Mouse (Mus musculus) liver, embryonic 15.5 days (tissue): ENCODE data around the gene Myo16. TPM values are rescaled to one million over a fixed set of nuclear protein-coding genes. Genes with fewer than 3 reads are reported as not detected.

Experiments
- ATAC-seq: fragments of 200-750 bp; cut with Nextera tagmentation; 2 replicates; pipeline ENCODE4 v1.8.0; 2017; ENCODE audit warnings: moderate number of reproducible peaks, mild to moderate bottlenecking, moderate library complexity; ENCODE audit not compliant: insufficient read depth
- H3K27ac ChIP-seq: fragments of 300-500 bp; sonication (generic); replicated peaks from 2 replicates; pipeline ENCODE4 v1.5.1; 2015; ENCODE audit warnings: mild to moderate bottlenecking, inconsistent platforms
- H3K27me3 ChIP-seq: fragments of 300-500 bp; sonication (generic); 2 replicates; pipeline ENCODE4 v1.6.1; 2015; ENCODE audit warnings: mild to moderate bottlenecking, inconsistent platforms
- H3K36me3 ChIP-seq: fragments of 300-500 bp; sonication (generic); replicated peaks from 2 replicates; pipeline ENCODE4 v1.6.1; 2015; ENCODE audit warnings: moderate library complexity, mild to moderate bottlenecking, inconsistent platforms
- H3K4me1 ChIP-seq: fragments of 300-500 bp; sonication (generic); replicated peaks from 2 replicates; pipeline ENCODE4 v1.6.1; 2015; ENCODE audit warnings: inconsistent platforms
- H3K4me2 ChIP-seq: fragments of 300-500 bp; sonication (generic); 2 replicates; pipeline ENCODE4 v1.6.1; 2015; ENCODE audit warnings: moderate library complexity, mild to moderate bottlenecking, inconsistent platforms
- H3K4me3 ChIP-seq: fragments of 300-500 bp; sonication (generic); replicated peaks from 2 replicates; pipeline ENCODE4 v1.5.1; 2015; ENCODE audit warnings: mild to moderate bottlenecking, inconsistent platforms
- H3K9ac ChIP-seq: fragments of 300-500 bp; sonication (generic); 2 replicates; pipeline ENCODE4 v1.6.1; 2015; ENCODE audit warnings: moderate library complexity, mild to moderate bottlenecking, inconsistent platforms
- H3K9me3 ChIP-seq: fragments of 300-500 bp; sonication (generic); replicated peaks from 2 replicates; pipeline ENCODE4 v1.6.1; 2016; ENCODE audit warnings: inconsistent platforms
- WGBS: fragments of 180-500 bp; shearing (Covaris S2); methylation state at CpG from one replicate; pipeline ENCODE4 v1.1.7; 2015; ENCODE audit warnings: mixed read lengths; ENCODE audit not compliant: insufficient replicate concordance; 5-methylcytosine and 5-hydroxymethylcytosine counted together
- polyA plus RNA-seq: library from polyadenylated mRNA; unstranded; fragments of >200 nt; fragmentation: Nextera tagmentation; extraction: Ambion mirVana; gene quantifications from 2 replicates; pipeline ENCODE4 v1.2.1, GENCODE M21; 2015

The Myo16 gene
- polyA plus RNA-seq, 1 experiment from 2014 or later = 0.03 TPM

GRCm38 (mm10) chr8:10439595-10440453 is 286.1 kb downstream of the Myo16 start:
- Histone ChIP-seq H3K4me3 (no peak overlapping the region), H3K9me3 (no peaks in the 10 kb centered on the region), H3K4me2 (no peak overlapping the region), H3K4me1 (no peaks in the 10 kb centered on the region), H3K27me3 (no peaks in the 10 kb centered on the region), H3K9ac (no peak overlapping the region), H3K36me3 (no peaks in the 10 kb centered on the region), H3K27ac (no peak overlapping the region)
- 0 out of 2 replicates have a peak, but pooled peaks have one; percentile 25 for ATAC-seq
- WGBS = 57% methylated on average over 16 of the region's 16 CpGs

- Histone ChIP-seq H3K4me1 (no peaks in the 10 kb centered on the region), H3K4me2 (no peak overlapping the region), H3K9ac (no peak overlapping the region), H3K27me3 (no peaks in the 10 kb centered on the region), H3K4me3 (no peak overlapping the region), H3K36me3 (no peaks in the 10 kb centered on the region), H3K27ac (no peak overlapping the region), H3K9me3 (no peaks in the 10 kb centered on the region)
- 48% methylated on average over 3 of the region's 3 CpGs for WGBS
- ATAC-seq = no peak
These were observed 288.9 kb downstream of the Myo16 start for GRCm38 (mm10) chr8:10442562-10442961.

- WGBS = 59% methylated on average over 7 of the region's 7 CpGs
- no peaks in the 10 kb centered on the region for H3K4me1 ChIP-seq
- H3K4me2 ChIP-seq = no peak overlapping the region
- no peak for ATAC-seq
- no peak overlapping the region for H3K4me3 ChIP-seq
- no peaks in the 10 kb centered on the region for H3K27me3 ChIP-seq
- H3K27ac ChIP-seq = no peak overlapping the region
- no peaks in the 10 kb centered on the region for H3K36me3 ChIP-seq
- H3K9me3 ChIP-seq = no peaks in the 10 kb centered on the region
- no peak overlapping the region for H3K9ac ChIP-seq
These were observed 291.3 kb downstream of the Myo16 start for GRCm38 (mm10) chr8:10445011-10445410.

- Histone ChIP-seq H3K27me3 (no peaks in the 10 kb centered on the region), H3K4me2 (no peak overlapping the region), H3K27ac (no peak overlapping the region), H3K36me3 (no peaks in the 10 kb centered on the region), H3K4me1 (no peaks in the 10 kb centered on the region), H3K9ac (no peak overlapping the region), H3K4me3 (no peak overlapping the region), H3K9me3 (no peaks in the 10 kb centered on the region)
- no peak for ATAC-seq
- 45% methylated on average over 14 of the region's 14 CpGs for WGBS
These were observed 294.8 kb downstream of the Myo16 start for GRCm38 (mm10) chr8:10448545-10448944.

GRCm38 (mm10) chr8:10453046-10453445 is 299.3 kb downstream of the Myo16 start:
- H3K4me2 ChIP-seq = no peak overlapping the region
- no peaks in the 10 kb centered on the region for H3K9me3 ChIP-seq
- H3K9ac ChIP-seq = no peak overlapping the region
- H3K27me3 ChIP-seq = no peaks in the 10 kb centered on the region
- no peaks in the 10 kb centered on the region for H3K36me3 ChIP-seq
- no peaks in the 10 kb centered on the region for H3K4me1 ChIP-seq
- ATAC-seq = no peak
- 72% methylated on average over 10 of the region's 10 CpGs for whole genome bisulfite sequencing
- H3K27ac ChIP-seq = no peak overlapping the region
- H3K4me3 ChIP-seq = no peak overlapping the region

- 63% methylated on average over 9 of the region's 9 CpGs for WGBS
- no peak overlapping the region for H3K4me2 ChIP-seq
These were observed 304.5 kb downstream of the Myo16 start for GRCm38 (mm10) chr8:10458151-10458649.

GRCm38 (mm10) chr8:10462271-10462670 is 308.6 kb downstream of the Myo16 start:
- H3K27me3 ChIP-seq = no peaks in the 10 kb centered on the region
- no peak for ATAC-seq
- no peaks in the 10 kb centered on the region for H3K9me3 ChIP-seq
- H3K4me1 ChIP-seq = no peaks in the 10 kb centered on the region
- no peaks in the 10 kb centered on the region for H3K36me3 ChIP-seq
- 66% methylated on average over 5 of the region's 5 CpGs for WGBS
- no peak overlapping the region for H3K27ac ChIP-seq
- no peak overlapping the region for H3K4me3 ChIP-seq
- no peak overlapping the region for H3K9ac ChIP-seq
- no peak overlapping the region for H3K4me2 ChIP-seq

More at GRCm38 (mm10) chr8:10458151-10458649, 304.5 kb downstream of the Myo16 start:
- no peak overlapping the region for H3K27ac ChIP-seq
- H3K9ac ChIP-seq = no peak overlapping the region
- no peak for ATAC-seq
- H3K9me3 ChIP-seq = no peaks in the 10 kb centered on the region
- no peak overlapping the region for H3K4me3 ChIP-seq
- no peaks in the 10 kb centered on the region for H3K36me3 ChIP-seq
- H3K4me1 ChIP-seq = no peaks in the 10 kb centered on the region
- no peaks in the 10 kb centered on the region for H3K27me3 ChIP-seq

GRCm38 (mm10) chr8:10468490-10468889 is 314.8 kb downstream of the Myo16 start:
- no peak for ATAC-seq
- H3K9me3 ChIP-seq = no peaks in the 10 kb centered on the region
- H3K27ac ChIP-seq = no peak overlapping the region
- no peaks in the 10 kb centered on the region for H3K36me3 ChIP-seq
- no peaks in the 10 kb centered on the region for H3K27me3 ChIP-seq
- no peaks in the 10 kb centered on the region for H3K4me1 ChIP-seq
- H3K4me3 ChIP-seq = no peak overlapping the region
- WGBS = 17% methylated on average over 3 of the region's 3 CpGs
- H3K4me2 ChIP-seq = no peak overlapping the region
- H3K9ac ChIP-seq = no peak overlapping the region

- H3K27me3 ChIP-seq = no peaks in the 10 kb centered on the region
- no peak overlapping the region for H3K4me3 ChIP-seq
- H3K27ac ChIP-seq = no peak overlapping the region
- no peak overlapping the region for H3K9ac ChIP-seq
- no peak overlapping the region for H3K4me2 ChIP-seq
- no peaks in the 10 kb centered on the region for H3K36me3 ChIP-seq
- no peaks in the 10 kb centered on the region for H3K9me3 ChIP-seq
- no peak for ATAC-seq
- no peaks in the 10 kb centered on the region for H3K4me1 ChIP-seq
- 50% methylated on average over 2 of the region's 2 CpGs for WGBS
These were observed 315.9 kb downstream of the Myo16 start for GRCm38 (mm10) chr8:10469658-10470057.

GRCm38 (mm10) chr8:10470280-10470679 is 316.6 kb downstream of the Myo16 start:
- Histone ChIP-seq H3K9ac (no peak overlapping the region), H3K4me2 (no peak overlapping the region), H3K4me1 (no peaks in the 10 kb centered on the region), H3K4me3 (no peak overlapping the region), H3K9me3 (no peaks in the 10 kb centered on the region), H3K27me3 (no peaks in the 10 kb centered on the region), H3K27ac (no peak overlapping the region), H3K36me3 (no peaks in the 10 kb centered on the region)
- ATAC-seq = no peak
- WGBS = 59% methylated on average over 6 of the region's 6 CpGs

- no peaks in the 10 kb centered on the region for H3K4me1 ChIP-seq
- H3K27me3 ChIP-seq = no peaks in the 10 kb centered on the region
- H3K27ac ChIP-seq = no peak overlapping the region
- 55% methylated on average over 3 of the region's 3 CpGs for WGBS
- no peak overlapping the region for H3K4me2 ChIP-seq
- H3K9me3 ChIP-seq = no peaks in the 10 kb centered on the region
- no peak for ATAC-seq
- no peaks in the 10 kb centered on the region for H3K36me3 ChIP-seq
- H3K9ac ChIP-seq = no peak overlapping the region
- H3K4me3 ChIP-seq = no peak overlapping the region
These were observed 318.7 kb downstream of the Myo16 start for GRCm38 (mm10) chr8:10472371-10472770.
